Mouse (Mus musculus): ENCODE results near the gene Otogl. TPM values are rescaled to one million over a fixed set of nuclear protein-coding genes. Genes with fewer than 3 reads are reported as not detected.

The Otogl gene
- polyA plus RNA-seq (2017; shearing (Covaris generic)): not detected

GRCm38 (mm10) chr10:107912084-107912573 lies at the start of gene Otogl:
Otogl (minus strand) TSS chr10:107912134.

GRCm38 (mm10) chr10:107719806-107720205 lies 192.1 kb downstream of the Otogl start, which contains the start of gene Ptprq:
Ptprq (minus strand) TSS chr10:107720051.

Other genes with a start within 250 kb of the Otogl start
- not detected for gene Ptprq, start 192.1 kb downstream of the Otogl start, polyA plus RNA-seq (2017; shearing (Covaris generic))